Mouse (Mus musculus) right cerebral cortex, adult 18-20 months (tissue): ENCODE data around the gene Gm7951.
"Not testable (repeated sequence)": the region's sequence is repeated elsewhere in the genome, so short reads cannot be mapped to it uniquely, and the experiment has no call there.

Experiments used
- DNase-seq: peaks from one replicate; pipeline ENCODE4 v3.0.0; 2022; ENCODE audit warnings: mixed read lengths

Gm7951 gene

GRCm38 (mm10) chr14:42117269-42117668, at the start of gene Gm7951:
Gene Gm7951 (minus strand): TSS chr14:42117369.
- not testable (repeated sequence) for DNase-seq

GRCm38 (mm10) chr14:42162522-42162921, 45.4 kb upstream of the Gm7951 start, which contains the start of gene Gm17027:
Gene Gm17027 (minus strand): TSS chr14:42162622.
- not testable (repeated sequence) for DNase-seq

DNA sequence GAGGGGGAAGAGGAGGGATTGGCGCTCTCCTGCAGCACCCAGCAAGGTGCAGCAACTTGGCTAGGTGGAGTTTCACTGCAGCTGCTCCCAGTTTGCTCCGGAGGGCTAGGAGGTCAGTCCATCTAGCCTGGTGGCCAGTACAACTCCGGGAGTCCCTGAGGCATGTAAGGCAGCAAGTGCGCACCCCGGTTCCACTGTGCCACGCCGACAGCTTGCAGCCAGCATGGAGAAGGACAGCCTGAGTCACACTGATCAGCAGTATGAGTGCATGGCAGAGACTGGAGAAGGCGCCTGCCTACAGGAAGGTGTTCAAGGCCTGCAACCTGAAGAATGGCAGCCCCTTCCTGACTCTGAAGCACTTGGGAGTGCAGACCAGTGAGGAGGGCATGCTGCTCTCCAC, 17.4 kb upstream of the Gm7951 start:
- DNase-seq: not testable (repeated sequence)

GRCm38 (mm10) chr14:42133806-42134205, 16.6 kb upstream of the Gm7951 start:
- DNase-seq: not testable (repeated sequence)
